Comparison of ENCODE assay signal across 19 mouse cellular contexts in the genomic region with DNA sequence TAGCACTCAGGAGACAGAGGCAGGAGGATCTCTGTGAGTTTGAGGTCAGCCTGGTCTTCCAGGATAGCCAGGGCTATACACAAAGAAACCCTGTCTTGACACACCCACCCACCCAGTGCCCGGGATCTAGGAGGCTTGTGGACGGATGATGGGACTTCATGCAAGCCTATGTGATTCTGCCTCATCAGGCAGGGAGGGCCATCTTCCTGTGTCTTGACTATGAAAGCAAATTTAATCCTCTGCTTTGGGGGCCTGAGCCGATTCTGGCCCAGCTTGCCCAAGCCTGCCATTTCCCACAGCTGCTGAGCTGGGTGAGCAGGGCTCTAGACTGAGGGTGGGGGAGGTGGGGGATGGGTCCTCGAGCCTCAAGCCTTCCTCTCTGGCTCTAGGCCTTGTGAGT. TPM values are rescaled to one million over a fixed set of nuclear protein-coding genes. Genes with fewer than 3 reads are reported as not detected.
A peak's percentile ranks its signal among the peaks of the same experiment; 100 is the strongest.
DNase-seq lines count a peak whose midpoint lies in the region; ATAC-seq and TF ChIP-seq lines count a peak whose summit lies in the region.
"Had no signal": no experiment of that assay in that cellular context is flagged by ENCODE, and none has a peak within 500 bp of the region (broad histone marks: within the 10 kb centered on the region; RNA-seq: fewer than 3 reads in every experiment).

No protein-coding gene starts in this region.

- H3K4me1 ChIP-seq in heart, postnatal 0 days (ENCODE audit: control insufficient read depth, insufficient read depth), result peaks cover 36% of the 10 kb centered on the region
- H3K4me1 ChIP-seq in lung, embryonic 15.5 days, result peaks cover 51% of the 10 kb centered on the region
- H3K4me1 ChIP-seq in embryonic facial prominence, embryonic 14.5 days (ENCODE audit: control insufficient read depth, insufficient read depth, low read length), result peaks cover 4% of the 10 kb centered on the region; the same call in 1 of the 2 replicates
- H3K4me1 ChIP-seq in stomach, embryonic 15.5 days, result peaks cover 15% of the 10 kb centered on the region

- no peak overlapping the region for H3K9ac ChIP-seq in heart, postnatal 0 days (replicated peaks; ENCODE audit: low read depth, low read length)
- no peak overlapping the region for H3K9ac ChIP-seq in lung, embryonic 15.5 days
- no peak overlapping the region for H3K9ac ChIP-seq in embryonic facial prominence, embryonic 14.5 days (ENCODE audit: low read depth, low read length)
- H3K9ac ChIP-seq in stomach, embryonic 15.5 days, result no peak overlapping the region
- H3K9ac ChIP-seq: forebrain, embryonic 15.5 days; hindbrain, embryonic 14.5 days; limb, embryonic 12.5 days; liver, embryonic 15.5 days had no signal

- no peak overlapping the region for H3K4me2 ChIP-seq in heart, postnatal 0 days (ENCODE audit: low read depth, low read length)
- H3K4me2 ChIP-seq in lung, embryonic 15.5 days, result no peak overlapping the region
- no peak overlapping the region for H3K4me2 ChIP-seq in embryonic facial prominence, embryonic 14.5 days (ENCODE audit: low read depth, low read length)
- H3K4me2 ChIP-seq in stomach, embryonic 15.5 days, result no peak overlapping the region
- H3K4me2 ChIP-seq: forebrain, embryonic 15.5 days; hindbrain, embryonic 14.5 days; limb, embryonic 12.5 days; liver, embryonic 15.5 days had no signal

- intact Hi-C loops in heart, postnatal 25 days (cut with DNase I), result no loop called here
- intact Hi-C loops in gastrocnemius, postnatal 36 days (cut with DNase I), result no loop called here

- DNase-seq in heart, postnatal 0 days (ENCODE audit: low spot score), result no peak
- no peak for DNase-seq in heart, postnatal 25 days (ENCODE audit: low spot score)
- no peak for DNase-seq in lung, postnatal 25 days (ENCODE audit: low spot score)
- peak; percentile 25 for DNase-seq in embryonic facial prominence, embryonic 14.5 days (ENCODE audit: low spot score)
- no peak for DNase-seq in gastrocnemius, postnatal 36 days
- no peak for DNase-seq in ovary, postnatal 36 days (ENCODE audit: low spot score)
- DNase-seq: cerebellum, adult 2 months; right cerebral cortex, postnatal 25 days; thymus, postnatal 14 days had no signal

- H3K36me3 ChIP-seq in heart, postnatal 0 days (replicated peaks; ENCODE audit: control insufficient read depth, insufficient read depth, low read length), result no peaks in the 10 kb centered on the region
- no peaks in the 10 kb centered on the region for H3K36me3 ChIP-seq in lung, embryonic 15.5 days
- no peaks in the 10 kb centered on the region for H3K36me3 ChIP-seq in embryonic facial prominence, embryonic 14.5 days (ENCODE audit: control insufficient read depth, insufficient read depth, low read length)
- H3K36me3 ChIP-seq in stomach, embryonic 15.5 days, result no peaks in the 10 kb centered on the region
- H3K36me3 ChIP-seq: forebrain, embryonic 15.5 days; limb, embryonic 12.5 days; liver, embryonic 15.5 days had no signal

- no peak for ATAC-seq in heart, postnatal 0 days (ENCODE audit: insufficient read depth, low read depth)
- ATAC-seq in lung, embryonic 15.5 days (ENCODE audit: borderline replicate concordance, extremely low read depth, low FRiP score, low TSS enrichment), result no peak
- no peak for ATAC-seq in embryonic facial prominence, embryonic 14.5 days (ENCODE audit: low read depth)
- ATAC-seq in stomach, embryonic 15.5 days (ENCODE audit: insufficient read depth, low FRiP score, low read depth), result no peak
- ATAC-seq: forebrain, embryonic 15.5 days; midbrain, embryonic 16.5 days had no signal

- WGBS in heart, postnatal 0 days, result 62% methylated on average over 4 of the region's 4 CpGs
- 60% methylated on average over 4 of the region's 4 CpGs for WGBS in lung, embryonic 15.5 days
- 47% methylated on average over 4 of the region's 4 CpGs for WGBS in embryonic facial prominence, embryonic 14.5 days
- WGBS in stomach, embryonic 15.5 days, result 51% methylated on average over 4 of the region's 4 CpGs

- no peaks in the 10 kb centered on the region for H3K27me3 ChIP-seq in heart, postnatal 0 days (ENCODE audit: control insufficient read depth, insufficient read depth, low read length)
- H3K27me3 ChIP-seq in lung, embryonic 15.5 days, result no peaks in the 10 kb centered on the region
- no peaks in the 10 kb centered on the region for H3K27me3 ChIP-seq in embryonic facial prominence, embryonic 14.5 days (replicated peaks; ENCODE audit: control insufficient read depth, insufficient read depth, low read length)
- H3K27me3 ChIP-seq in stomach, embryonic 15.5 days (replicated peaks), result no peaks in the 10 kb centered on the region
- H3K27me3 ChIP-seq: limb, embryonic 12.5 days had no signal

- peak overlapping the region; percentile 47 for H3K27ac ChIP-seq in heart, postnatal 0 days (ENCODE audit: low read depth)
- peak overlapping the region; percentile 70 for H3K27ac ChIP-seq in lung, embryonic 15.5 days
- no peak overlapping the region for H3K27ac ChIP-seq in embryonic facial prominence, embryonic 14.5 days (replicated peaks; ENCODE audit: low read depth, low read length)
- H3K27ac ChIP-seq in stomach, embryonic 15.5 days, result peak overlapping the region; percentile 70
- H3K27ac ChIP-seq: forebrain, embryonic 15.5 days; hindbrain, embryonic 14.5 days; limb, embryonic 12.5 days; liver, embryonic 15.5 days had no signal

- no peak for TF ChIP-seq CTCF in heart, postnatal 0 days (IDR thresholded peaks at IDR 0.05; ENCODE audit: low read depth)

- TF ChIP-seq EP300 in heart, postnatal 0 days (IDR thresholded peaks at IDR 0.05; ENCODE audit: low read depth), result no peak

- no peaks in the 10 kb centered on the region for H3K9me3 ChIP-seq in heart, postnatal 0 days (replicated peaks; ENCODE audit: control insufficient read depth, low read length)
- H3K9me3 ChIP-seq in lung, embryonic 15.5 days, result no peaks in the 10 kb centered on the region
- no peaks in the 10 kb centered on the region for H3K9me3 ChIP-seq in embryonic facial prominence, embryonic 14.5 days (ENCODE audit: control insufficient read depth, low read length)
- H3K9me3 ChIP-seq in stomach, embryonic 15.5 days, result no peaks in the 10 kb centered on the region
- H3K9me3 ChIP-seq: forebrain, embryonic 15.5 days; limb, embryonic 12.5 days; liver, embryonic 15.5 days had no signal

- H3K4me3 ChIP-seq in heart, postnatal 0 days (ENCODE audit: low read depth, low read length), result no peak overlapping the region
- H3K4me3 ChIP-seq in lung, embryonic 15.5 days, result no peak overlapping the region
- no peak overlapping the region for H3K4me3 ChIP-seq in embryonic facial prominence, embryonic 14.5 days (ENCODE audit: low read depth, low read length)
- no peak overlapping the region for H3K4me3 ChIP-seq in stomach, embryonic 15.5 days (replicated peaks)
- H3K4me3 ChIP-seq: forebrain, embryonic 15.5 days; limb, embryonic 12.5 days; liver, embryonic 15.5 days had no signal

RNA-seq across cellular contexts. Expression of a gene that starts 2.0 kb away (rescaled TPM):
- 48.3 and 61.5 TPM in 2 replicates for total RNA-seq in heart, postnatal 0 days (2014; rRNA removed; ENCODE audit: low replicate concordance)
- 47.1 and 57.5 TPM in 2 replicates for polyA plus RNA-seq in heart, postnatal 0 days (2015; fragmentation: Nextera tagmentation; extraction: Ambion mirVana)
- total RNA-seq in heart, postnatal 25 days (2021), result 100 to 1,000 TPM; 298 to 316 TPM
- polyA plus RNA-seq in lung, embryonic 15.5 days (2015; fragmentation: Nextera tagmentation; extraction: Ambion mirVana), result 73.5 TPM in 2 replicates
- polyA plus RNA-seq in embryonic facial prominence, embryonic 14.5 days (2014; fragmentation: Nextera tagmentation; extraction: Ambion mirVana), result 22.8 and 27.7 TPM in 2 replicates
- polyA plus RNA-seq in stomach, embryonic 15.5 days (2015; fragmentation: Nextera tagmentation; extraction: Ambion mirVana), result 71.1 and 77.2 TPM in 2 replicates
- total RNA-seq in gastrocnemius, postnatal 36 days (2021), result under 1 TPM; 0.64 to 0.84 TPM
- total RNA-seq: common myeloid progenitor, adult 5-6 weeks; MEL had no signal

RNA-seq across cellular contexts. Expression of a gene that starts 14.5 kb away (rescaled TPM):
- 0.89 and 6.1 TPM in 2 replicates for total RNA-seq in heart, postnatal 0 days (2014; rRNA removed; ENCODE audit: low replicate concordance)
- polyA plus RNA-seq in heart, postnatal 0 days (2015; fragmentation: Nextera tagmentation; extraction: Ambion mirVana), result 6.8 and 7.3 TPM in 2 replicates
- total RNA-seq in heart, postnatal 25 days (2021), result 10 to 100 TPM; 21.2 to 28.9 TPM
- 0.49 and 0.58 TPM in 2 replicates for polyA plus RNA-seq in lung, embryonic 15.5 days (2015; fragmentation: Nextera tagmentation; extraction: Ambion mirVana)
- 0.17 and 0.41 TPM in 2 replicates for polyA plus RNA-seq in embryonic facial prominence, embryonic 14.5 days (2014; fragmentation: Nextera tagmentation; extraction: Ambion mirVana)
- polyA plus RNA-seq in stomach, embryonic 15.5 days (2015; fragmentation: Nextera tagmentation; extraction: Ambion mirVana), result 4.0 and 6.1 TPM in 2 replicates
- 1 to 10 TPM in 1 of 2 experiments, under 1 TPM in 1; 0.62 to 1.4 TPM for total RNA-seq in gastrocnemius, postnatal 36 days (2021)
- total RNA-seq: MEL had no signal
- polyA plus RNA-seq: hindbrain, embryonic 14.5 days had no signal

RNA-seq across cellular contexts. Expression of a gene that starts 19.7 kb away (rescaled TPM):
- total RNA-seq in heart, postnatal 0 days (2014; rRNA removed; ENCODE audit: low replicate concordance), result 12.8 and 56.2 TPM in 2 replicates
- 17.9 and 20.6 TPM in 2 replicates for polyA plus RNA-seq in heart, postnatal 0 days (2015; fragmentation: Nextera tagmentation; extraction: Ambion mirVana)
- 100 to 1,000 TPM; 105 to 117 TPM for total RNA-seq in heart, postnatal 25 days (2021)
- polyA plus RNA-seq in lung, embryonic 15.5 days (2015; fragmentation: Nextera tagmentation; extraction: Ambion mirVana), result 0.05 and 0.09 TPM in 2 replicates
- 0.08 TPM in 1 of 2 replicates, not detected in the other for polyA plus RNA-seq in embryonic facial prominence, embryonic 14.5 days (2014; fragmentation: Nextera tagmentation; extraction: Ambion mirVana)
- 0.71 and 0.76 TPM in 2 replicates for polyA plus RNA-seq in stomach, embryonic 15.5 days (2015; fragmentation: Nextera tagmentation; extraction: Ambion mirVana)
- total RNA-seq in gastrocnemius, postnatal 36 days (2021), result 10 to 100 TPM; 10.3 to 26.0 TPM
- total RNA-seq: MEL had no signal
- polyA plus RNA-seq: hindbrain, embryonic 14.5 days; limb, embryonic 12.5 days; neural tube, embryonic 11.5 days had no signal

Comparison
In these comparisons a context has a peak if more than half of its experiments do, and no peak if none do; other contexts are left out.
1. RNA of a gene that starts 19.7 kb away (polyA plus RNA-seq): 17.9 to 20.6 TPM in heart, postnatal 0 days; 0.71 to 0.76 TPM in stomach, embryonic 15.5 days, 0.05 to 0.09 TPM in lung, embryonic 15.5 days and 0.08 TPM in embryonic facial prominence, embryonic 14.5 days; every median in the first group is over 10 times any median in the second.